Mouse (Mus musculus) midbrain, embryonic 12.5 days (tissue): ENCODE results near the gene Rchy1. TPM values are rescaled to one million over a fixed set of nuclear protein-coding genes. Genes with fewer than 3 reads are reported as not detected.

Experiments
- ATAC-seq: fragments of 200-750 bp; cut with Nextera tagmentation; 2 replicates; pipeline ENCODE4 v1.8.0; 2017; ENCODE audit warnings: low read depth, moderate TSS enrichment, moderate library complexity; ENCODE audit not compliant: low FRiP score
- H3K27ac ChIP-seq: fragments of 300-500 bp; sonication (generic); replicated peaks from 2 replicates; pipeline ENCODE4 v1.5.1; 2016; ENCODE audit warnings: mild to moderate bottlenecking
- H3K27me3 ChIP-seq: fragments of 300-500 bp; sonication (generic); 2 replicates; pipeline ENCODE4 v1.6.1; 2016; ENCODE audit warnings: mild to moderate bottlenecking
- H3K36me3 ChIP-seq: fragments of 300-500 bp; sonication (generic); 2 replicates; pipeline ENCODE4 v1.6.1; 2016
- H3K4me1 ChIP-seq: fragments of 300-500 bp; sonication (generic); 2 replicates; pipeline ENCODE4 v1.6.1; 2016
- H3K4me2 ChIP-seq: fragments of 300-500 bp; sonication (generic); replicated peaks from 2 replicates; pipeline ENCODE4 v1.6.1; 2016; ENCODE audit warnings: mild to moderate bottlenecking, moderate library complexity
- H3K4me3 ChIP-seq: fragments of 300-500 bp; sonication (generic); 2 replicates; pipeline ENCODE4 v1.5.1; 2016; ENCODE audit warnings: mild to moderate bottlenecking
- H3K9ac ChIP-seq: fragments of 300-500 bp; sonication (generic); replicated peaks from 2 replicates; pipeline ENCODE4 v1.6.1; 2016; ENCODE audit warnings: mild to moderate bottlenecking, moderate library complexity
- H3K9me3 ChIP-seq: fragments of 300-500 bp; sonication (generic); 2 replicates; pipeline ENCODE4 v1.6.1; 2016; ENCODE audit warnings: mild to moderate bottlenecking
- WGBS: fragments of 180-500 bp; shearing (Covaris S2); methylation state at CpG from one replicate; pipeline ENCODE4 v1.1.7; 2016; 5-methylcytosine and 5-hydroxymethylcytosine counted together
- polyA plus RNA-seq: library from polyadenylated mRNA; unstranded; fragments of >200 nt; fragmentation: Nextera tagmentation; extraction: Ambion mirVana; gene quantifications from 2 replicates; pipeline ENCODE4 v1.2.1, GENCODE M21; 2016

Gene Rchy1
- polyA plus RNA-seq: 70.1 and 71.8 TPM in 2 replicates

DNA sequence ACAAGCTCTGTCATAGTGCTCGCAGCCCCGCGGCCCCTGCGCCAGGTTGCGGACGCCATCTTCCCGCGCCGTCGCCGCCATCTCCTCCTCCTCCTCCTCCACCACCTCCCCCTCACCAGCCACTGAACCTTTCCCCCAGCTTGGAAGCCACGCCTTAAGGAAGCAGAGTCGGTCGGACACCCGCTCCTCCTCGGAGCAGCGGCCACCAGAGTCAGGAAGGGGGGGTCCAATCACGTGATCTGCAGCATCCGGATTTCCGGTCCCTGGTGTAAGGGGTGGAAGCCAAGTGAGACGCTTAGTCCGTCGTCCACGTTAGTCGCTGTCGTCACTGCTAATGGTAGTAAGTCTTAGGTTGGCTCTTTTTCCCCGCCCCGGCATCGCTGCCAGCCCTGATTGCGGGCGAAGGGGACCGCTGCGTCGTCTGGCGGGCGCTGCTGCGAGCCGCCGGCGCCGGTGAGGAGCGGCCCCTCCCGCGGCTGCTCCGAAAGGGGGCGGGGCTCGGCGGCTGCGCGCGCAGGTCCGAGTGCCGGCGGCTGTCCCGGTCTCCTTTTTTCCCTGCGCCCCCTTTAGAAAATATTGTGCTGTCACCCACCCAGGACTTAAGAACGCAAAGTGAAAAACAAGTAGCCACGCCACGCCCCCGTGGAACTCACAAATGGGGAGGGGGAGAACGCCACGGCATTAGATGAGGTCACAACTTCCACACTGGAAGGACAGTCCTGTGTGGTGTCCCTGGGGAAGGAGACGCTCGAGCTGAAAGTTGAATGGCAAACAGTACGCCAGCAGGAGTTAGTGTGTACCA lies at the start of gene Rchy1:
Rchy1 (minus strand) TSS at position 430 of the 802 bp plus-strand sequence.
- Histone ChIP-seq H3K9me3 (no peaks in the 10 kb centered on the region), H3K9ac (peak within 1 kb of the TSS; percentile 76), H3K4me3 (peak within 1 kb of the TSS; percentile 75), H3K27ac (peak within 1 kb of the TSS; percentile 98), H3K36me3 (peaks cover under 1% of the 10 kb centered on the region; the same call in 1 of the 2 replicates), H3K27me3 (no peaks in the 10 kb centered on the region), H3K4me1 (peaks cover 26% of the 10 kb centered on the region), H3K4me2 (peak within 1 kb of the TSS; percentile 72)
- ATAC-seq: peak; percentile 97
- under 1% methylated on average over 62 of the region's 65 CpGs for WGBS

DNA sequence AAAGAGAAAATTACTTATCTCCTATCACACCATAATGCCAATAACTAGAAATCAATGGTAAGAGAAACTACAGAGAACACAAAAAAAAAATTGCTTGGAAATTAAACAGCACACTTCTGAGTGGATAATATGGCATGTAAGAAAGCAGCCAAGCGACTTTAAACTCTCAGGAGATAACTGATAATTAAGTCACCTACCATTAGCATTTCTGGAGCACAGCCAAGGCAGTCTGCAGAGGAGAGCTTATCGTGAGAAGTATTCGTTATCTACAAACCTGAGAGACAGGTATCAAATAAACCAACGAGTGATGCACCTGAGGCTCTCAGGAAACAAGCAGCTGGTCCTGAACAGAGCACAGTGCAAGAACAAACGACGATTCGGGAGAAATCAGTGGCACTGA lies 48.9 kb upstream of the Rchy1 start:
- no peak overlapping the region for H3K27ac ChIP-seq
- WGBS: 81% methylated on average over 7 of the region's 7 CpGs
- H3K4me1 ChIP-seq: no peaks in the 10 kb centered on the region
- no peak overlapping the region for H3K4me2 ChIP-seq
- no peak overlapping the region for H3K4me3 ChIP-seq
- H3K27me3 ChIP-seq: no peaks in the 10 kb centered on the region
- ATAC-seq: no peak
- H3K9ac ChIP-seq: no peak overlapping the region
- no peaks in the 10 kb centered on the region for H3K9me3 ChIP-seq
- H3K36me3 ChIP-seq: no peaks in the 10 kb centered on the region

DNA sequence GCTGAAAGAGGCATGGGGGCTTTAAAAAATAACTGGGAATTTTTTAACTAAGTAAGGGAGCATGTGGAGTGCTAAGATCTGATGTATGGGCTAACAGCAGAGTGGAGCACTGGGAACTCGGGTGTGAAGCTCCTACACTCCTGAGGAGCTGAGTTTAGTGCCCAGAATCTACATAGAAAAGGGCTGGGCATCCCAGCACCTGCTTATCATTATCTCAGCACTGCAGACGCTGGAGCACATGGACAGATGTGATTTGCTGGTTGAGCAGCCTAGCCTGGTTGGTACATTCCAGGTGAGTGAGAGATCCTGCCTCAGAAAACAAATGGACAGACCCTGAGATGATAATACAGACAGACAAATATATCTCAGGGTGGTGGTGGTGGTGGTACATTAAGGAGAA lies 47.0 kb upstream of the Rchy1 start:
- Histone ChIP-seq H3K27me3 (no peaks in the 10 kb centered on the region), H3K4me3 (no peak overlapping the region), H3K4me1 (no peaks in the 10 kb centered on the region), H3K27ac (no peak overlapping the region), H3K9ac (no peak overlapping the region), H3K36me3 (no peaks in the 10 kb centered on the region), H3K9me3 (no peaks in the 10 kb centered on the region), H3K4me2 (no peak overlapping the region)
- 63% methylated on average over 2 of the region's 2 CpGs for WGBS
- ATAC-seq: no peak

DNA sequence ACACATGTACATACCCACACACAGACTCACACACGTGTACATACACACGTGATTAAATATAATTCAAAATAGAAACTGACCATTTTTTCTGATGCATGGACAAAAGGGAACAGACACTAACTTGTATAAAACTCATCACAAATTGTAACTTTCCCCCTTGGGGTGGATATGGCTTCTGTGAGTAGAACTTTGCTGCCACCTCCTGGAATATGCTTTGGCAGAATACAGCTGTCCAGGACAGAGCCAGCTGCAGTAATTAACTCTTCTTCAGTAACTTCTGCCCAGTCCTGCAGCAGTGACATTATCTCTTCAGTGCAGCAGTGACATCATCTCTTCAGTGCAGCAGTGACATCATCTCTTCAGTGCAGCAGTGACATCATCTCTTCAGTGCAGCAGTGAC lies 40.1 kb upstream of the Rchy1 start:
- WGBS: 73% methylated on average over 2 of the region's 2 CpGs
- no peaks in the 10 kb centered on the region for H3K4me1 ChIP-seq
- H3K4me2 ChIP-seq: no peak overlapping the region
- H3K27ac ChIP-seq: no peak overlapping the region
- no peaks in the 10 kb centered on the region for H3K36me3 ChIP-seq
- no peak overlapping the region for H3K9ac ChIP-seq
- no peak for ATAC-seq
- no peaks in the 10 kb centered on the region for H3K27me3 ChIP-seq
- peaks cover 10% of the 10 kb centered on the region; the same call in 1 of the 2 replicates for H3K9me3 ChIP-seq
- no peak overlapping the region for H3K4me3 ChIP-seq

DNA sequence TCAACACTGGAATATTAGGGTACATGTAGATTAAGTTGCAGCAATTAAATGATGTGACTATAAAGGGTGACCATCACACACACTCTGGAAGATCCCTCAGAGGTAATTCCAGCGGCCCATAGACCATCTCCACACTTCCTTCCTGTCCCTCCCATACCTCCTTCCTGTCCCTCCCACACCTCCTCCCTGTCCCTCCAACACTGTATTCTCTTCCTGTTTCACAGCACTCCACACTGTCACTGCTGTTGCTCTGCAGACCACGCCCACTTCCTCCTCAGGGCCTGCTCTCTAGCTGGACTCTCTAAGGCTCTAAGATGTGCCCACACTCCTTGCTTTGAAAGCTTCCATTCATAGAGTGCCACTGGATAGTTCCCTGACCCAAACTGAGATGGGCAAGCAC lies 37.9 kb upstream of the Rchy1 start:
- Histone ChIP-seq H3K4me1 (no peaks in the 10 kb centered on the region), H3K4me3 (no peak overlapping the region), H3K9ac (no peak overlapping the region), H3K4me2 (no peak overlapping the region), H3K9me3 (peaks cover 10% of the 10 kb centered on the region; the same call in 1 of the 2 replicates), H3K36me3 (no peaks in the 10 kb centered on the region), H3K27me3 (no peaks in the 10 kb centered on the region), H3K27ac (no peak overlapping the region)
- 74% methylated on average over 2 of the region's 2 CpGs for WGBS
- no peak for ATAC-seq

DNA sequence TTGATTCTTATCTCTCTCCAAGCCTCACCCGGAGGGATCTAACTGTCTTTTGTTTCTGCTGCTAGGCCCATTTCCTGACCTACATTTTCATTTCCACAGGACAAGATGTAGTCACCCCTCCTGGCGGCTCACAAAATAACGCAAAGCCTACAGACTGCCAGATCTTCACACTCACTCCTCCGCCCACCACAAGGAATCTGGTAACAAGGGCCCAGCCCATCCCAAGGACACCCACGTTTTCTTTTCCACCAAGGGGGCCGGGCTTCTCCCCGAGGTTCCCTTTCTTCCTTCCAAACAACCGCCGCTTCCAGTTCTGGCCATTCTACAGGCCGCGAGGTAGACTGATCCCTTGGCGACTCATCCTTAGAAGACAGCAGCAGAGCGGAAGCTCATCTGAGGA lies 31.7 kb upstream of the Rchy1 start:
- no peak overlapping the region for H3K9ac ChIP-seq
- H3K36me3 ChIP-seq: no peaks in the 10 kb centered on the region
- 58% methylated on average over 13 of the region's 13 CpGs for WGBS
- no peaks in the 10 kb centered on the region for H3K4me1 ChIP-seq
- no peaks in the 10 kb centered on the region for H3K27me3 ChIP-seq
- H3K27ac ChIP-seq: no peak overlapping the region
- ATAC-seq: no peak
- H3K4me3 ChIP-seq: no peak overlapping the region
- H3K9me3 ChIP-seq: peaks cover 10% of the 10 kb centered on the region; the same call in 1 of the 2 replicates
- no peak overlapping the region for H3K4me2 ChIP-seq

DNA sequence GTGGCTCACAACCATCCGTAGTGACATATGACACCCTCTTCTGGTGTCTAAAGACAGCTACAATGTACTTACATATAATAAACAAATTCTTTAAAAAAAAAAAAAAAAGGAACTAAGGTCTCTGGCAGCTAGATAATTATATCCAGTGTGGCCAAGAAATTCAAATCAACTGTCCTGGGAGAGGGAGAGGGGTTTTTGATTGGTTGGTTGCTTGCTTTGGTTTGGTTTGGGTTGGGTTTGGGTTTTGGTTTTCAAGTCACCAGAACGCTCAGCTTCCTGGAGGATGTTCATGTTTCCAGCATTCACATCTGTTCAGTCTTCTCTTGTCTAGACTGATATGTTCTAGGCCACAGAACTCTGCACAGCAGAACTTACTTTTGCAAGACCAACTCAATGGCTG lies 30.2 kb upstream of the Rchy1 start:
- Histone ChIP-seq H3K4me3 (no peak overlapping the region), H3K4me2 (no peak overlapping the region), H3K9me3 (no peaks in the 10 kb centered on the region), H3K9ac (no peak overlapping the region), H3K27ac (no peak overlapping the region), H3K4me1 (no peaks in the 10 kb centered on the region), H3K27me3 (no peaks in the 10 kb centered on the region), H3K36me3 (no peaks in the 10 kb centered on the region)
- ATAC-seq: no peak
- WGBS: 97% methylated on average over 2 of the region's 2 CpGs

DNA sequence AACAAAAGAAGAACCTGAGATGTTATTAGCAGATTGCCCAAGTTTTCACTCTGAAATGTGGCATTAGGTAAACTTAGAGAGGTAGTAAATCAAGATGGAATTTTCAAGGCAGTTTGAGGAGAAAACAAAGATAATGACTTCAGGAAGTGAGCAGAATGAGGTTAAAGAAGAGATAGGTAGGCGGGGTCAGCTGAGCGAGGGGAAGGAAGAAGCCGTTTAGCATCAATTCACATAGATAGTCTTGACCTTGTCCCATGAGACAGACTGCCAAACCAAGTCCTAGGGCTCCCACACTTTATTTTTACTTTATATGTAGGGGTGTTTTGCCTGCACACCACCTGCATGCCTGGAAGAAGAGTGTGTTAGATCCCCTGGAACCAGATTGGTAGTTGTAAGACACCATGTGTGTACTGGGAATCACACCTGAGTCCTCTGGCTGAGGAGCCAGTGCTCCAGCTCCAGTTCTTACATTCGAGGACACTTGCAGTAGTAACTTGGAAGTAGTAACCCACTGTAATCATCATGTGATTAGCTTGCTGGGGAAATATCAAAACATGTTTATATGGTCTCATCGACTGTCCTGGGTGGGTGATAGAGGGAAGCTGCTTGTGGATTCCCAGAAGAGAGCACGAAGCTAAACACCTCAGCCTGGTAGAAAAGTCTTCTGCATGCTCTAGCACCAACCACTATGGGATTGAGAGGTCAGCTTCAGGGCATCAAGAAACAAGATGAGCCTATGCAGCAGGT lies 28.5 kb upstream of the Rchy1 start:
- no peak overlapping the region for H3K4me2 ChIP-seq
- no peak overlapping the region for H3K9ac ChIP-seq
- no peaks in the 10 kb centered on the region for H3K4me1 ChIP-seq
- H3K27me3 ChIP-seq: no peaks in the 10 kb centered on the region
- ATAC-seq: no peak
- H3K36me3 ChIP-seq: no peaks in the 10 kb centered on the region
- H3K27ac ChIP-seq: no peak overlapping the region
- no peaks in the 10 kb centered on the region for H3K9me3 ChIP-seq
- 87% methylated on average over 6 of the region's 6 CpGs for WGBS
- no peak overlapping the region for H3K4me3 ChIP-seq

DNA sequence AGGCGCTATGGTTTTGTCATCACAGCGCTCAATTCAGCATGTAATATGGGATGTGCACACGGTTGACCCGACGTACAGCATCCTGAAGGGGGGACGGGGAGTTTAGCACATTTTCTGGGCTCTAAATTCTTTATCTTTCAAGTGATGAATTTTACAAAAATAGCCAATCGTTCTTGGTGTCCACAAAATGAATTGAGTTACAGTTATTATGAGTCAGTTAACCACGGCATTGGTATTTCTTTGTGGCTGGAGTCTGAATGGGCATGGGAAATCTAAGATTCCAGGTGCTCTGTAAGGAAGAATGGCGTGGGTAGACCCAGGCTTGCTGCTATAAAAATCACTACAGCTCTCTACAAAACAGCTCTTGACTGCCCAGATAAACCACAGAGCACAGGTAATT lies 26.4 kb upstream of the Rchy1 start:
- H3K4me2 ChIP-seq: no peak overlapping the region
- no peak for ATAC-seq
- no peak overlapping the region for H3K4me3 ChIP-seq
- no peaks in the 10 kb centered on the region for H3K4me1 ChIP-seq
- no peaks in the 10 kb centered on the region for H3K27me3 ChIP-seq
- 83% methylated on average over 9 of the region's 9 CpGs for WGBS
- H3K9me3 ChIP-seq: no peaks in the 10 kb centered on the region
- H3K9ac ChIP-seq: no peak overlapping the region
- no peaks in the 10 kb centered on the region for H3K36me3 ChIP-seq
- no peak overlapping the region for H3K27ac ChIP-seq

DNA sequence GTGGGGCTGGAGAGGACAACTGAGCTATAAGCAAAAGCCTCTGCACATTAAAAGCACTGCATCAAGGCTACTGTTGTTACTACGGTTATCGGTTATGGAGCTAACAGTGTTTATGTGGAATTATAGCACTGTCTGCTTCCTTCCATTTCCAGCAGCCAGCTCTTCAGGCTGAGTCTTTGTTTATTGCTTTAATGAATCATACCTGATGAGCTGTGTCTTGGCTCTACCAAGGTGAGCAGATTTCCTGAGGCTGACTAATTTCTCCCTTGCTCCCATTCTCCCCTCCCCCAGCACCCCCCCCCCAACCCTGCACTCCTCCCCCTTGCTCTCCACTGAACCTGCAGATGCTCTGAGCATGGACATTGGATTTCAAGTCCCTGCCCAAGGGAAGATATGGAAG lies 24.9 kb upstream of the Rchy1 start:
- WGBS: 95% methylated on average over 2 of the region's 2 CpGs

DNA sequence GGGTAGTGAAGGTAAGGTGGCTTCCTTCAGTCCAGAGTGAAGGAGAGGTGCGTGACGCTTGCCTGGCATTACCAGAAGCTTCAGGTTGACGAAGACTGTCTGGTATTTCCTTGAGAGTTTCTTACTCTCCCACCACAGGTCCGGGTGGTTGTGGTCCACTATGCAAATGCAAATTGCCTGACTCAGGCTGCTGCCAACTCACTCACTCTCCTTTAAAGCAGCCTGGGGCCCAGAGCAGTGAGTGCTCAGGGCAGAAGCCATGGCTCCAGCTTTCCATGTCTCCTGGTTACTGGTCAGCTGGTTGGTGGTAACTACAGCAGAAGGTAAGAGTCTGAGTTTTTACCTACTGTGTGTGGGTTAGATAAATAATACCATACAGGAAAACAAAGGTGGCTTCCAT lies 24.4 kb upstream of the Rchy1 start, which contains the start of gene Odaph:
Odaph (plus strand) TSS at position 240 of the 400 bp plus-strand sequence.
- Histone ChIP-seq H3K4me1 (no peaks in the 10 kb centered on the region), H3K36me3 (no peaks in the 10 kb centered on the region), H3K27ac (no peak within 1 kb of the TSS), H3K9me3 (no peaks in the 10 kb centered on the region), H3K4me3 (no peak within 1 kb of the TSS), H3K4me2 (no peak within 1 kb of the TSS), H3K9ac (no peak within 1 kb of the TSS), H3K27me3 (no peaks in the 10 kb centered on the region)
- 68% methylated on average over 4 of the region's 4 CpGs for WGBS
- ATAC-seq: no peak

More for the DNA sequence above, 24.9 kb upstream of the Rchy1 start:
- no peak for ATAC-seq
- Histone ChIP-seq H3K9ac (no peak overlapping the region), H3K27ac (no peak overlapping the region), H3K4me1 (no peaks in the 10 kb centered on the region), H3K36me3 (no peaks in the 10 kb centered on the region), H3K4me2 (no peak overlapping the region), H3K4me3 (no peak overlapping the region), H3K27me3 (no peaks in the 10 kb centered on the region), H3K9me3 (no peaks in the 10 kb centered on the region)

DNA sequence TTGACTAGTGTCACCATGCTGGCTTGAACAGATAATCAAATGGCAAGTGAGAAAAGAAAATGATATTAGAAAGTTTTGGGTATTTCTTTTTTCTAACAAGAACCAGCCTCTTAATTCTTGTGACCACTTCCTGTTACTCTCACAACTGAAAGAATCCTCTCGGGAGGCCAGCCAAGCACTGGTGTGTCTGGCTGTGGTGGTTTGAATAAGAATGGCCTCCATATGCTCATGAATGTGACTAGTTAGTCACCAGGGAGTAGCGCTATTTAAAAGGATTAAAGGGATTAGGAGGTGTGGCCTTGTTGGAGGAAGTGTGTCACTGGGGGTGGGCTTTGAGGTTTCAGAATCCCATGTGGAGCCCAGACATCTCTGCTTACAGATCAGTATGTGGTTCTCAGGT lies 22.9 kb upstream of the Rchy1 start:
- Histone ChIP-seq H3K9me3 (no peaks in the 10 kb centered on the region), H3K27ac (no peak overlapping the region), H3K36me3 (no peaks in the 10 kb centered on the region), H3K4me1 (no peaks in the 10 kb centered on the region), H3K4me2 (no peak overlapping the region), H3K4me3 (no peak overlapping the region), H3K27me3 (no peaks in the 10 kb centered on the region), H3K9ac (no peak overlapping the region)
- ATAC-seq: no peak
- 18% methylated on average over 2 of the region's 2 CpGs for WGBS
